Mouse (Mus musculus): ENCODE data around the gene Omt2b.

GRCm38 (mm10) chr9:78378113-78378785, 50.9 kb downstream of the Omt2b start, which contains the start of gene Ooep:
- TF ChIP-seq USF1 (IDR thresholded peaks at IDR 0.05; ENCODE audit: low read depth) (no peak), CTCF (IDR thresholded peaks at IDR 0.05; ENCODE audit: control insufficient read depth, insufficient read depth, insufficient read length) (no peak), MYOG (IDR thresholded peaks at IDR 0.05; ENCODE audit: control insufficient read depth, extremely low read depth, insufficient read length) (no peak)

All from C2C12 (cell line).